Mouse (Mus musculus) olfactory bulb, adult 2 months (tissue): Measurements from ENCODE around the gene Olfr66.

Experiments used
- CTCF ChIP-seq: fragments of 200-500 bp; IDR thresholded peaks from 2 replicates; pipeline ENCODE4 v1.5.1; 2012; ENCODE audit warnings: low read depth, mild to moderate bottlenecking, low read length, moderate library complexity; ENCODE audit not compliant: insufficient read depth
- POLR2A ChIP-seq: fragments of 200-500 bp; IDR thresholded peaks from 2 replicates; pipeline ENCODE4 v1.6.1; 2012; ENCODE audit warnings: mild to moderate bottlenecking, low read depth, low read length, moderate library complexity; ENCODE audit not compliant: insufficient read depth

GRCm38 (mm10) chr7:103934264-103934663 is 48.2 kb upstream of the Olfr66 start, which contains the start of gene Olfr632:
- no peak for TF ChIP-seq CTCF
- TF ChIP-seq POLR2A, result no peak
